Mouse (Mus musculus) midbrain, postnatal 0 days (tissue): ENCODE measurements around the gene Pak4. TPM values are rescaled to one million over a fixed set of nuclear protein-coding genes. Genes with fewer than 3 reads are reported as not detected.

Source experiments
- ATAC-seq: fragments of 200-750 bp; cut with Nextera tagmentation; 2 replicates; pipeline ENCODE4 v1.8.0; 2017; ENCODE audit warnings: moderate number of reproducible peaks, mild to moderate bottlenecking, moderate TSS enrichment, moderate library complexity; ENCODE audit not compliant: low FRiP score
- DNase-seq: peaks from one replicate; pipeline ENCODE4 v3.0.0-alpha.2; 2015; ENCODE audit warnings: low spot score
- H3K27ac ChIP-seq: fragments of 300-500 bp; sonication (generic); 2 replicates; pipeline ENCODE4 v1.5.1; 2014; ENCODE audit warnings: low read depth, mild to moderate bottlenecking, low read length, mixed read lengths
- H3K27me3 ChIP-seq: fragments of 300-500 bp; sonication (generic); 2 replicates; pipeline ENCODE4 v1.6.1; 2014; ENCODE audit warnings: low read length, control low read depth, mixed read lengths; ENCODE audit not compliant: insufficient read depth
- H3K36me3 ChIP-seq: fragments of 300-500 bp; sonication (generic); 2 replicates; pipeline ENCODE4 v1.6.1; 2014; ENCODE audit warnings: low read length, control low read depth, mixed read lengths; ENCODE audit not compliant: insufficient read depth
- H3K4me1 ChIP-seq: fragments of 300-500 bp; sonication (generic); 2 replicates; pipeline ENCODE4 v1.6.1; 2014; ENCODE audit warnings: mild to moderate bottlenecking, control low read depth, antibody characterized with exemption, low read length, mixed read lengths; ENCODE audit not compliant: insufficient read depth
- H3K4me2 ChIP-seq: fragments of 300-500 bp; sonication (generic); 2 replicates; pipeline ENCODE4 v1.6.1; 2014; ENCODE audit warnings: low read depth, mild to moderate bottlenecking, low read length, mixed read lengths; ENCODE audit not compliant: poor library complexity, severe bottlenecking
- H3K4me3 ChIP-seq: fragments of 300-500 bp; sonication (generic); 2 replicates; pipeline ENCODE4 v1.5.1; 2014; ENCODE audit warnings: low read depth, mild to moderate bottlenecking, low read length, moderate library complexity
- H3K9ac ChIP-seq: fragments of 300-500 bp; sonication (generic); replicated peaks from 2 replicates; pipeline ENCODE4 v1.6.1; 2014; ENCODE audit warnings: mild to moderate bottlenecking, low read length, moderate library complexity, mixed read lengths; ENCODE audit not compliant: poor library complexity, severe bottlenecking
- H3K9me3 ChIP-seq: fragments of 300-500 bp; sonication (generic); 2 replicates; pipeline ENCODE4 v1.6.1; 2016; ENCODE audit warnings: low read length, control low read depth
- CTCF ChIP-seq: IDR thresholded peaks from 2 replicates; pipeline ENCODE4 v1.5.1; 2016; ENCODE audit warnings: antibody characterized with exemption, mild to moderate bottlenecking
- WGBS: fragments of 180-500 bp; shearing (Covaris S2); extraction: QIAGEN DNeasy Blood & Tissue Kit; methylation state at CpG from one replicate; pipeline ENCODE4 v1.1.7; 2014; 5-methylcytosine and 5-hydroxymethylcytosine counted together
- polyA plus RNA-seq: library from polyadenylated mRNA; unstranded; fragments of >200 nt; fragmentation: Nextera tagmentation; extraction: Ambion mirVana; gene quantifications from 2 replicates; pipeline ENCODE4 v1.2.1, GENCODE M21; 2015
- total RNA-seq: library from RNA; depleted of rRNA; stranded (reverse); fragments of >200 nt; gene quantifications from 2 replicates; pipeline ENCODE4 v1.2.3, GENCODE M21; 2014

The Pak4 gene
- total and polyA plus RNA-seq, 2 experiments from 2014 or later = 8.9 to 19.8 TPM

DNA sequence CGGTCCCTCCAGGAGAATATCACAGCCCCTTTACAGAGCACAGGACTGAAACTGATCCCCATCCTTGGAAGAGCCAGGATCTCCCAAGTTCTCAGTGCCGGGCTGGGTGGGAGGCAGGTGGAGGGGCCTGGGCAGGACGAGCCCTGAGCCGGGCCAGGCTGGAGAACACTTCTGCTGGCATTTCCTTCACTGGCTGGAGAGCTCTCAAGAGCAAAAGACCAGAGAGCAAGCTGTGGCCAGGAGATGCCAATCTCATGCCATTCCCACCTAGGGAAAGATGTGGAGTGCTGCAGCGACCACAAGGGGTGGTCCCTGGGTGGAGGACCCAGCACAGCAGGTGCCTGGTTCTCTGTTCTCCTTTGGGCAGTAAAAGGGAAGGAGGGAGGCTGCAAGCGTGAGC lies 13.0 kb downstream of the Pak4 start:
- Histone ChIP-seq H3K27ac (no peak overlapping the region), H3K4me3 (no peak overlapping the region), H3K4me1 (no peaks in the 10 kb centered on the region), H3K9ac (no peak overlapping the region), H3K36me3 (no peaks in the 10 kb centered on the region), H3K9me3 (no peaks in the 10 kb centered on the region), H3K27me3 (no peaks in the 10 kb centered on the region), H3K4me2 (no peak overlapping the region)
- WGBS = 78% methylated on average over 6 of the region's 6 CpGs
- no peak for TF ChIP-seq CTCF
- DNase-seq (no peak), ATAC-seq (no peak)

DNA sequence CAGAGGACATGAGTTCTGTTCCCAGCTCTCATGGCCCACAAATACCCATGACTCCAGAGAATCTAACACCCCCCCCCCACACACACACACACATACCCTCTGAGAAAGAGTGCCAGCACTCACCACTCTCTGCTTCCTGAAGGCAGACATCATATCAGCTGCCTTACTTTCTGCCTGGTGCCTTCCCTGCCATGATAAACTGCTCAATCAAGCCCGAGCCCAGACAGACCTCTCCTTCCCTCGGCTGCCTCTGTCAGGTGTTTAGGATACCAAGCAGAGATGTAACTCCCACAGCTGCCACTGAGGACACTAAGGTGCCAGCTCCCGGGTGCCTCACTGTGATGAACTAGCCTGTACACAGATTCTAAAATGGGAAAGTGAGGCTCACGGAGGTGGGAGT lies 13.5 kb downstream of the Pak4 start:
- Histone ChIP-seq H3K4me1 (no peaks in the 10 kb centered on the region), H3K27me3 (no peaks in the 10 kb centered on the region), H3K36me3 (no peaks in the 10 kb centered on the region), H3K9ac (no peak overlapping the region), H3K4me3 (no peak overlapping the region), H3K27ac (no peak overlapping the region), H3K9me3 (no peaks in the 10 kb centered on the region), H3K4me2 (no peak overlapping the region)
- TF ChIP-seq CTCF = no peak
- ATAC-seq = no peak
- no peak for DNase-seq
- 82% methylated on average over 4 of the region's 4 CpGs for WGBS

DNA sequence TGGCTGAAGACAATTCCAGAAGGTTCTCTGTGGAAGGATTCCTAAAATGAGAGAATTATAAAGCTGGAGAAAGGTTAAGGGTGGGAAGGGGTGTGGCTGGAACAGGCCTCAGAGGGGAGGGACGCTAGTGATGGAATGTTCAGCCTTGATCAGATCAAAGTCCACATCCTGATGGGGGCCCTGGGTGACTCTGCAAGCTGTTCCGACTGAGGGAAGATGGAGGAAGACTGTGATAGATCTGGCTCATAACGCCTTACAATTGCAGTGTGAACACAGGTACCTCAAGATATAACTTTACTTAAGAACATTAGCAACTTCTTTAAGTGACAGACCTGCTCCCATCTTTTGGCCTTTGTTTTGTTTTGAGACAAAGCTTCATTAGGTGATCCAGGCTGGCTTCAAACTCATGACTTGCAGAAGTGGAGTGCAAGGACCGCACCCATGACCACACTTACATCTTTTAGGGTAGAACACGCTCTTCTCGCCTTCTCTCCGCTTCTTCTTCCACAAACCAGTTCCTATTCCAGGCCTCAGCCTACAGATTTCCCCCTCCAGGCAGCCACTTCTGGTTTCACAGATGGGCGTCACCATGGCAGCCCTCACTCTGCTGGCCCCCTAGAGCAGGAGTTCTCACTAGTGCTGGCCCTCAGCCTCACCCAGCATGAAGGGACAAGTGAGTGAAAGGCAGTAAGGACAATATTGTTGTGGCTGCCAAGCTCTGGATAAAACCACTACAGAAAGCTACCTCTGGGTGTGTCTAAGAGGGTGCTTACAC lies 14.2 kb downstream of the Pak4 start:
- H3K4me1 ChIP-seq = no peaks in the 10 kb centered on the region

DNA sequence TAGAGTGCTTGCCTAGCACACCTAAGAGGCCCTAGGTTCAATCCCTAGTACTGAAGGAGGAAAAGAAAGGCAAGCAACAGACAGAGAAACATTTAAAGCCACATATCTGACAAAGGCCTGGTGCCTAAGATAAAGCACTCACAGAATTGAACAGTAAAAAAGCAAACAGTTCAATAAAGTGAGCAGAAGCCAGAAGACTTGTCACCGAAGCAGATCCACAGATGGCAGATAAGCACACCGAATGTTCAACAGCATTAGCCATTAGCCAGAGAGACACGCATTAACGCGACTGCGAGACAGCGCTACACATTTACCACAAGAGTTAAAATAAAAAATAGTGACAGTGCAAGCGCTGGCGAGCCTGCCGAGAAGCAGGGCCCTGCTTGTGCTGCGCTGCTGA lies 15.1 kb downstream of the Pak4 start:
- H3K9ac ChIP-seq = no peak overlapping the region
- no peak overlapping the region for H3K4me2 ChIP-seq
- DNase-seq (no peak), ATAC-seq (no peak)
- H3K9me3 ChIP-seq = no peaks in the 10 kb centered on the region
- H3K27ac ChIP-seq = no peak overlapping the region
- 78% methylated on average over 11 of the region's 11 CpGs for WGBS
- TF ChIP-seq CTCF = no peak
- H3K4me1 ChIP-seq = no peaks in the 10 kb centered on the region
- H3K27me3 ChIP-seq = no peaks in the 10 kb centered on the region
- H3K4me3 ChIP-seq = no peak overlapping the region
- H3K36me3 ChIP-seq = no peaks in the 10 kb centered on the region

More for the DNA sequence above, 14.2 kb downstream of the Pak4 start:
- Histone ChIP-seq H3K27ac (no peak overlapping the region), H3K36me3 (no peaks in the 10 kb centered on the region), H3K27me3 (no peaks in the 10 kb centered on the region), H3K9me3 (no peaks in the 10 kb centered on the region), H3K4me3 (no peak overlapping the region), H3K9ac (no peak overlapping the region), H3K4me2 (no peak overlapping the region)
- ATAC-seq (no peak), DNase-seq (no peak)
- no peak for TF ChIP-seq CTCF
- WGBS = 78% methylated on average over 8 of the region's 8 CpGs

DNA sequence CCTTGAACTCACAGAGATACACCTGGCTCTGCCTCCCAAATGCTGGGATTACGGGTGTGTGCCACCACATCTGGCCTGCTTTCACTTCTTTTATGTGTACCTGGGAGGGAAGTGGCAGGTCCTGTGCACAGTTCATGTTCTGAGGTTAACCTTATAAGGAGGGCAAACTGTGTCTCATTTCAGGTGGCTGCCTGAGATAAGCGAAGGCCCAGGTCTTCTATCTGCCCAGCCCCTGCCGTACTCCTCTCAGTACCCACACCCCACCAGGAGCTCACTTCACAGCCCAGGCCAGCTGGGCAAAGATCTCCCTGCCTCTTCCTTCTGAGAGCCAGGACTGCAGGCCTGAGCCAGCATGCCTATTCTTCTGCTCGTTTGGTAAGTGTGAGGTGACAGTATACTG lies 16.3 kb downstream of the Pak4 start:
- ATAC-seq (no peak), DNase-seq (no peak)
- H3K4me2 ChIP-seq = no peak overlapping the region
- H3K27me3 ChIP-seq = no peaks in the 10 kb centered on the region
- H3K9me3 ChIP-seq = no peaks in the 10 kb centered on the region
- H3K9ac ChIP-seq = no peak overlapping the region
- no peaks in the 10 kb centered on the region for H3K4me1 ChIP-seq
- H3K36me3 ChIP-seq = no peaks in the 10 kb centered on the region
- TF ChIP-seq CTCF = no peak
- H3K4me3 ChIP-seq = no peak overlapping the region
- 93% methylated on average over 4 of the region's 4 CpGs for WGBS
- no peak overlapping the region for H3K27ac ChIP-seq

DNA sequence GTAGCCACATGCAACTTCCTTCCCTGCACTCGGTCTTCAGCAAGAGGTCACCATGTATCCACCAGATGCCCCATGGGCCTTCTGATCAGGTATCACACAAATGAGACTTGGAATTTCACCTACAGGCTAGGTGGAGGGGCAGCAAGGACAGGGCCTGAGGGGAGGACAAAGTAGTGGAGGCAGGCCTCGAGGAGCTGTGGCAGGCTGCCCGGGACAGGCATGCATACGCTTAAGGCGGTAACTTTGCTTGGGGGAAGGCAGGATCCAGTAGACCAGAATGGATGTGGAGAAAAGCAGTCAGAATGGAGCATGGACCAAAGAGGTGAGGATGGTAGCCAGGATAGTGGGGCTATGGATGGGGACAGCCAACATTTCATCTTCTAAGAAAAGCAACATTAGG lies 18.2 kb downstream of the Pak4 start:
- no peak overlapping the region for H3K4me3 ChIP-seq
- no peaks in the 10 kb centered on the region for H3K27me3 ChIP-seq
- no peak overlapping the region for H3K9ac ChIP-seq
- H3K4me2 ChIP-seq = no peak overlapping the region
- no peaks in the 10 kb centered on the region for H3K4me1 ChIP-seq
- no peaks in the 10 kb centered on the region for H3K9me3 ChIP-seq
- H3K27ac ChIP-seq = no peak overlapping the region
- DNase-seq (no peak), ATAC-seq (no peak)
- no peak for TF ChIP-seq CTCF
- 81% methylated on average over 5 of the region's 5 CpGs for WGBS
- H3K36me3 ChIP-seq = no peaks in the 10 kb centered on the region
